Mouse (Mus musculus): Measurements from ENCODE around the gene Dmpk.

GRCm38 (mm10) chr7:19083701-19084100 is at the start of gene Dmpk:
- TF ChIP-seq POLR2A (IDR thresholded peaks at IDR 0.05; ENCODE audit: low read depth, low read length) (peak; percentile 63; the same call in 1 of the 2 replicates), CTCF (IDR thresholded peaks at IDR 0.05; ENCODE audit: borderline replicate concordance, insufficient read depth, low read length) (no peak)

All from embryonic fibroblast, embryonic 13.5 days (primary cell).